Mouse (Mus musculus): ENCODE data around the gene Gm14409. TPM values are rescaled to one million over a fixed set of nuclear protein-coding genes. Genes with fewer than 3 reads are reported as not detected.
"Not testable (repeated sequence)": the region's sequence is repeated elsewhere in the genome, so short reads cannot be mapped to it uniquely, and the experiment has no call there.

The Gm14409 gene
- not detected in 2 replicates for polyA plus RNA-seq (2014; fragmentation: Nextera tagmentation; extraction: Ambion mirVana)

GRCm38 (mm10) chr2:177266936-177267335, at the start of gene Gm14409:
Gene Gm14409 (minus strand): TSS chr2:177267036.
- not testable (repeated sequence) for ATAC-seq (ENCODE audit: insufficient number of reproducible peaks, low FRiP score, low TSS enrichment, low read depth); H3K4me2 ChIP-seq (ENCODE audit: low read depth, severe bottlenecking); H3K9me3 ChIP-seq (ENCODE audit: control insufficient read depth, low read length); H3K27ac ChIP-seq (replicated peaks; ENCODE audit: low read depth, low read length); DNase-seq (ENCODE audit: low spot score); H3K4me3 ChIP-seq (ENCODE audit: low read depth, low read length); H3K9ac ChIP-seq (ENCODE audit: low read length); H3K27me3 ChIP-seq (ENCODE audit: control insufficient read depth, insufficient read depth, low read length); H3K36me3 ChIP-seq (ENCODE audit: control insufficient read depth, insufficient read depth, low read length); H3K4me1 ChIP-seq (ENCODE audit: control insufficient read depth, insufficient read depth, low read length)
- WGBS: no CpG with 5 or more reads among the region's 2 CpGs

- H3K4me2 ChIP-seq (ENCODE audit: low read depth, severe bottlenecking); DNase-seq (ENCODE audit: low spot score); H3K4me3 ChIP-seq (ENCODE audit: low read depth, low read length); H3K27me3 ChIP-seq (ENCODE audit: control insufficient read depth, insufficient read depth, low read length); H3K9ac ChIP-seq (ENCODE audit: low read length); H3K9me3 ChIP-seq (ENCODE audit: control insufficient read depth, low read length); ATAC-seq (ENCODE audit: insufficient number of reproducible peaks, low FRiP score, low TSS enrichment, low read depth); H3K4me1 ChIP-seq (ENCODE audit: control insufficient read depth, insufficient read depth, low read length); H3K27ac ChIP-seq (replicated peaks; ENCODE audit: low read depth, low read length); H3K36me3 ChIP-seq (ENCODE audit: control insufficient read depth, insufficient read depth, low read length): not testable (repeated sequence)
- 85% methylated on average over 4 of the region's 4 CpGs for WGBS
Measured at GRCm38 (mm10) chr2:177309627-177310026, 42.8 kb upstream of the Gm14409 start.

GRCm38 (mm10) chr2:177304980-177305379, 38.1 kb upstream of the Gm14409 start:
- H3K4me3 ChIP-seq (ENCODE audit: low read depth, low read length); H3K9me3 ChIP-seq (ENCODE audit: control insufficient read depth, low read length); DNase-seq (ENCODE audit: low spot score); H3K36me3 ChIP-seq (ENCODE audit: control insufficient read depth, insufficient read depth, low read length); H3K27ac ChIP-seq (replicated peaks; ENCODE audit: low read depth, low read length); ATAC-seq (ENCODE audit: insufficient number of reproducible peaks, low FRiP score, low TSS enrichment, low read depth); H3K4me1 ChIP-seq (ENCODE audit: control insufficient read depth, insufficient read depth, low read length); H3K9ac ChIP-seq (ENCODE audit: low read length); H3K4me2 ChIP-seq (ENCODE audit: low read depth, severe bottlenecking); H3K27me3 ChIP-seq (ENCODE audit: control insufficient read depth, insufficient read depth, low read length): not testable (repeated sequence)
- no CpG with 5 or more reads among the region's 2 CpGs for WGBS

- H3K27ac ChIP-seq (replicated peaks; ENCODE audit: low read depth, low read length); H3K9ac ChIP-seq (ENCODE audit: low read length); H3K4me2 ChIP-seq (ENCODE audit: low read depth, severe bottlenecking); H3K4me3 ChIP-seq (ENCODE audit: low read depth, low read length); H3K27me3 ChIP-seq (ENCODE audit: control insufficient read depth, insufficient read depth, low read length); H3K9me3 ChIP-seq (ENCODE audit: control insufficient read depth, low read length); ATAC-seq (ENCODE audit: insufficient number of reproducible peaks, low FRiP score, low TSS enrichment, low read depth); DNase-seq (ENCODE audit: low spot score); H3K36me3 ChIP-seq (ENCODE audit: control insufficient read depth, insufficient read depth, low read length); H3K4me1 ChIP-seq (ENCODE audit: control insufficient read depth, insufficient read depth, low read length): not testable (repeated sequence)
- 31% methylated on average over 3 of the region's 3 CpGs for WGBS
Measured at GRCm38 (mm10) chr2:177283701-177284100, 16.9 kb upstream of the Gm14409 start.

- H3K27me3 ChIP-seq (ENCODE audit: control insufficient read depth, insufficient read depth, low read length); H3K4me3 ChIP-seq (ENCODE audit: low read depth, low read length); ATAC-seq (ENCODE audit: insufficient number of reproducible peaks, low FRiP score, low TSS enrichment, low read depth); H3K36me3 ChIP-seq (ENCODE audit: control insufficient read depth, insufficient read depth, low read length); H3K27ac ChIP-seq (replicated peaks; ENCODE audit: low read depth, low read length); H3K4me1 ChIP-seq (ENCODE audit: control insufficient read depth, insufficient read depth, low read length); DNase-seq (ENCODE audit: low spot score); H3K9ac ChIP-seq (ENCODE audit: low read length); H3K9me3 ChIP-seq (ENCODE audit: control insufficient read depth, low read length); H3K4me2 ChIP-seq (ENCODE audit: low read depth, severe bottlenecking): not testable (repeated sequence)
- WGBS: 75% methylated on average over 1 of the region's 2 CpGs
Measured at GRCm38 (mm10) chr2:177277754-177278153, 10.9 kb upstream of the Gm14409 start.

GRCm38 (mm10) chr2:177272237-177272636, 5.4 kb upstream of the Gm14409 start:
- H3K36me3 ChIP-seq (ENCODE audit: control insufficient read depth, insufficient read depth, low read length); H3K4me3 ChIP-seq (ENCODE audit: low read depth, low read length); H3K4me1 ChIP-seq (ENCODE audit: control insufficient read depth, insufficient read depth, low read length); H3K27me3 ChIP-seq (ENCODE audit: control insufficient read depth, insufficient read depth, low read length); DNase-seq (ENCODE audit: low spot score); H3K27ac ChIP-seq (replicated peaks; ENCODE audit: low read depth, low read length); H3K9me3 ChIP-seq (ENCODE audit: control insufficient read depth, low read length); H3K9ac ChIP-seq (ENCODE audit: low read length); H3K4me2 ChIP-seq (ENCODE audit: low read depth, severe bottlenecking); ATAC-seq (ENCODE audit: insufficient number of reproducible peaks, low FRiP score, low TSS enrichment, low read depth): not testable (repeated sequence)
- 79% methylated on average over 2 of the region's 2 CpGs for WGBS

GRCm38 (mm10) chr2:177247449-177247848, 19.4 kb downstream of the Gm14409 start:
- not testable (repeated sequence) for H3K36me3 ChIP-seq (ENCODE audit: control insufficient read depth, insufficient read depth, low read length); ATAC-seq (ENCODE audit: insufficient number of reproducible peaks, low FRiP score, low TSS enrichment, low read depth); H3K4me3 ChIP-seq (ENCODE audit: low read depth, low read length); DNase-seq (ENCODE audit: low spot score); H3K27me3 ChIP-seq (ENCODE audit: control insufficient read depth, insufficient read depth, low read length); H3K27ac ChIP-seq (replicated peaks; ENCODE audit: low read depth, low read length); H3K4me2 ChIP-seq (ENCODE audit: low read depth, severe bottlenecking); H3K9ac ChIP-seq (ENCODE audit: low read length); H3K4me1 ChIP-seq (ENCODE audit: control insufficient read depth, insufficient read depth, low read length); H3K9me3 ChIP-seq (ENCODE audit: control insufficient read depth, low read length)
- 83% methylated on average over 2 of the region's 2 CpGs for WGBS

- H3K27me3 ChIP-seq (ENCODE audit: control insufficient read depth, insufficient read depth, low read length); DNase-seq (ENCODE audit: low spot score); H3K4me1 ChIP-seq (ENCODE audit: control insufficient read depth, insufficient read depth, low read length); H3K27ac ChIP-seq (replicated peaks; ENCODE audit: low read depth, low read length); H3K36me3 ChIP-seq (ENCODE audit: control insufficient read depth, insufficient read depth, low read length); ATAC-seq (ENCODE audit: insufficient number of reproducible peaks, low FRiP score, low TSS enrichment, low read depth); H3K4me3 ChIP-seq (ENCODE audit: low read depth, low read length); H3K9me3 ChIP-seq (ENCODE audit: control insufficient read depth, low read length); H3K9ac ChIP-seq (ENCODE audit: low read length); H3K4me2 ChIP-seq (ENCODE audit: low read depth, severe bottlenecking): not testable (repeated sequence)
- 65% methylated on average over 2 of the region's 2 CpGs for WGBS
Measured at GRCm38 (mm10) chr2:177230461-177230860, 36.4 kb downstream of the Gm14409 start.
